Mouse (Mus musculus) forebrain, postnatal 0 days (tissue): ENCODE data around the gene Trap1. TPM values are rescaled to one million over a fixed set of nuclear protein-coding genes. Genes with fewer than 3 reads are reported as not detected.
"Not testable (repeated sequence)": the region's sequence is repeated elsewhere in the genome, so short reads cannot be mapped to it uniquely, and the experiment has no call there.

ENCODE experiments used
- ATAC-seq: fragments of 200-750 bp; cut with Nextera tagmentation; 2 replicates; pipeline ENCODE4 v1.8.0; 2017; ENCODE audit warnings: mild to moderate bottlenecking, moderate library complexity
- DNase-seq: peaks from one replicate; pipeline ENCODE4 v3.0.0-alpha.2; 2015
- H3K27ac ChIP-seq: fragments of 300-500 bp; sonication (generic); 2 replicates; pipeline ENCODE4 v1.5.1; 2014; ENCODE audit warnings: low read depth, mild to moderate bottlenecking, antibody characterized with exemption, low read length, moderate library complexity, mixed read lengths
- H3K27me3 ChIP-seq: fragments of 300-500 bp; sonication (generic); 2 replicates; pipeline ENCODE4 v1.6.1; 2014; ENCODE audit warnings: mild to moderate bottlenecking, low read length, mixed read lengths; ENCODE audit not compliant: insufficient read depth
- H3K36me3 ChIP-seq: fragments of 300-500 bp; sonication (generic); 2 replicates; pipeline ENCODE4 v1.6.1; 2014; ENCODE audit warnings: mild to moderate bottlenecking, moderate library complexity; ENCODE audit not compliant: insufficient read depth
- H3K4me1 ChIP-seq: fragments of 300-500 bp; sonication (generic); 2 replicates; pipeline ENCODE4 v1.6.1; 2014; ENCODE audit warnings: antibody characterized with exemption; ENCODE audit not compliant: insufficient read depth
- H3K4me2 ChIP-seq: fragments of 300-500 bp; sonication (generic); 2 replicates; pipeline ENCODE4 v1.6.1; 2014; ENCODE audit warnings: low read depth, mild to moderate bottlenecking, moderate library complexity
- H3K4me3 ChIP-seq: fragments of 300-500 bp; sonication (generic); 2 replicates; pipeline ENCODE4 v1.5.1; 2014; ENCODE audit warnings: low read depth, low read length, mixed read lengths
- H3K9ac ChIP-seq: fragments of 300-500 bp; sonication (generic); 2 replicates; pipeline ENCODE4 v1.6.1; 2014; ENCODE audit warnings: mild to moderate bottlenecking
- H3K9me3 ChIP-seq: fragments of 300-500 bp; sonication (generic); 2 replicates; pipeline ENCODE4 v1.6.1; 2016; ENCODE audit warnings: low read length
- CTCF ChIP-seq: sonication (generic); IDR thresholded peaks from 2 replicates; pipeline ENCODE4 v1.5.1; 2016; ENCODE audit warnings: antibody characterized with exemption, control low read depth, low read depth
- WGBS: fragments of 180-500 bp; shearing (Covaris S2); extraction: QIAGEN DNeasy Blood & Tissue Kit; methylation state at CpG from one replicate; pipeline ENCODE4 v1.1.7; 2014; 5-methylcytosine and 5-hydroxymethylcytosine counted together
- polyA plus RNA-seq: library from polyadenylated mRNA; unstranded; fragments of >200 nt; fragmentation: Nextera tagmentation; extraction: Ambion mirVana; gene quantifications from 2 replicates; pipeline ENCODE4 v1.2.1, GENCODE M21; 2015
- total RNA-seq: library from RNA; depleted of rRNA; stranded (reverse); fragments of >200 nt; gene quantifications from 2 replicates; pipeline ENCODE4 v1.2.3, GENCODE M21; 2014

Trap1 gene
- total and polyA plus RNA-seq, 2 experiments from 2014 or later, result 41.7 to 43.5 TPM

DNA sequence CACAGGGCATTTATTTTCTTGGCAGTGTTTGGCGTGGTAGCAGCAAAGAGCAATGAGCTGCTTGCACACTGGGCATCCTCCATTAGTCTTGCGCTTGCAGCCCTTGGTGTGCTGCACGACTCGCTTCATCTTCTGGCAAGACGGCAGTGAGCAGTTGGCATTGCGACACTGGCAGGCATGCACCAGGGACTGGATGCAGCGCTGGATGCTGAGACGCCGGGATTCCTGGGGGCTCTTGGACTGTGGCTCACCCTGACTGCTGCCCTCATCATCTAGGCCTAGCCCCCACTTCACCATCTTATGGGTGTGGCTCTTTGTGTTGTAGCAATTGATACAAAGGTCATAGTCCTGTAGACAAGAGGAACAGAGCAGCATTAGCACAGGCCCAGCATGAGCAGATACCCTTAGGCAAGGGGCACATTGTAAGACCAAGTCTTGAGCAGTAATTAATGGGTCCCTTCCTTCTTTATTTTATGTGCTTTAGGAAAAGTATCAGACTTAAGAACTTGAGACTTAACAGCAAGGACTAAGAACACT is 8.3 kb upstream of the Trap1 start:
- ATAC-seq (no peak), DNase-seq (no peak)
- Histone ChIP-seq H3K4me2 (no peak overlapping the region), H3K9ac (no peak overlapping the region), H3K4me3 (no peak overlapping the region), H3K36me3 (peaks cover 77% of the 10 kb centered on the region), H3K27me3 (no peaks in the 10 kb centered on the region), H3K27ac (no peak overlapping the region), H3K4me1 (no peaks in the 10 kb centered on the region), H3K9me3 (no peaks in the 10 kb centered on the region)
- 91% methylated on average over 9 of the region's 9 CpGs for WGBS
- TF ChIP-seq CTCF, result no peak

DNA sequence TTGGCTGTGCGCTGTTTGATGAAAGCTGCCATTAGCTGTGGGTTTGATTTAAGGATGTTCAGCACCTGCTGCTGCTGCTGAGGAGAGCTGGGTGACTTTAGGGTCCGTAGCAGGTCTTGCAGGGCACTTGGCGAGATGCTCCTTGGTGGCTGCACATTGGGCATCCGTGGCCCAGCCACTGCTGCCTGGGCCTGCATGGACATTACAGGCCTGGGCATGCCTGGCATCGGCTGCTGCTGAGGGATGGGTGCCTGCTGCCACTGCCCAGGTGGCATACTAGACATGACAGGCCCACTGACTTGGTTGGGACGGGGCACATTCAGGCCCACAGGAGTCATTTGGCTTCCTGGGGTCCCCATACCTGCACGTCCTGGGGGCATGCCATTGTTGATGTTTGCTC is 7.4 kb upstream of the Trap1 start:
- ATAC-seq, result 0 out of 2 replicates have a peak, but pooled peaks have one; percentile 15

DNA sequence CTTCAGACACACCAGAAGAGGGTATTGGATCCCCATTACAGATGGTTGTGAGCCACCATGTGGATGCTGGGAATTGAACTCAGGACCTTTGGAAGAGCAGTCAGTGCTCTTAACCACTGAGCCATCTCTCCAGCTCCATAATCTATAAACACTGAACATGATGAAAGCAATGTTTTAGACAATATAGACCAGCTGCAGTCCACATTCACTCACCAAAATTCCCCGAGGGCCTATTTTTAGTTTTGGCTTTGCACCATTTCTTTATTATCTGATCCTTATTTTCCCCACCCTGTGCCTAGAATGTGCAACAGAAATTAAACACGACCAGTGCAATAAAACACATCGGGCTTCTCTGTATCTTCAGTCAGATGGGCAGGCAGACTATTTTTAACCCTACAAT is 2.8 kb upstream of the Trap1 start:
- H3K27me3 ChIP-seq, ATAC-seq, H3K9me3 ChIP-seq, H3K27ac ChIP-seq, H3K4me3 ChIP-seq, H3K9ac ChIP-seq, H3K4me2 ChIP-seq, H3K4me1 ChIP-seq, DNase-seq: not testable (repeated sequence)
- H3K36me3 ChIP-seq, result peaks cover 23% of the 10 kb centered on the region
- WGBS, result 81% methylated on average over 3 of the region's 3 CpGs

More for the DNA sequence above, 7.4 kb upstream of the Trap1 start:
- Histone ChIP-seq H3K4me1 (no peaks in the 10 kb centered on the region), H3K4me3 (no peak overlapping the region), H3K36me3 (peaks cover 68% of the 10 kb centered on the region), H3K27ac (no peak overlapping the region), H3K9me3 (no peaks in the 10 kb centered on the region), H3K4me2 (no peak overlapping the region), H3K9ac (no peak overlapping the region), H3K27me3 (no peaks in the 10 kb centered on the region)
- 93% methylated on average over 7 of the region's 7 CpGs for WGBS
- no peak for DNase-seq
- no peak for TF ChIP-seq CTCF

DNA sequence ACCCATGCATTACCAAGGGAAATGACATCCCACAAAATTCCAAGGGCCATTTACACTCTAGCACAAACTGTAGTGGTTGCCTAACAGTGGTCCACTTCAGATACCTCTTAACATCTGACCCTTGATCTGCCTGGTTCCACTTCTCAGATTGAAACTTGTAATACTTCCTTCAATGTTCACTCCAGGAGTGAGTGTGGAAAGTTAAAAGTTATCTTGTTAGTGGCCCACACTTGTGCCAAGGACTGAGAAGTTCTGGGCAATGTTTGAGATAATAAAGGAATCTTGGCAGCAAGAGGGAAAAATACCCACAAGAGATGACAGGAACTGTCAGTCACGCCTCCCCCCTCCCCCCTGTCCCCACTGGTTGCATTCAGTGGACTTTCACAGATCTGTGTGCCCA is 2.0 kb upstream of the Trap1 start:
- H3K9me3 ChIP-seq, result no peaks in the 10 kb centered on the region
- peaks cover 6% of the 10 kb centered on the region; the same call in 1 of the 2 replicates for H3K4me1 ChIP-seq
- H3K27me3 ChIP-seq, result no peaks in the 10 kb centered on the region
- peaks cover 16% of the 10 kb centered on the region for H3K36me3 ChIP-seq
- no peak for TF ChIP-seq CTCF
- H3K4me3 ChIP-seq, result no peak overlapping the region
- no peak overlapping the region for H3K27ac ChIP-seq
- ATAC-seq (no peak), DNase-seq (no peak)
- WGBS, result 70% methylated on average over 1 of the region's 1 CpGs
- no peak overlapping the region for H3K9ac ChIP-seq
- no peak overlapping the region for H3K4me2 ChIP-seq

DNA sequence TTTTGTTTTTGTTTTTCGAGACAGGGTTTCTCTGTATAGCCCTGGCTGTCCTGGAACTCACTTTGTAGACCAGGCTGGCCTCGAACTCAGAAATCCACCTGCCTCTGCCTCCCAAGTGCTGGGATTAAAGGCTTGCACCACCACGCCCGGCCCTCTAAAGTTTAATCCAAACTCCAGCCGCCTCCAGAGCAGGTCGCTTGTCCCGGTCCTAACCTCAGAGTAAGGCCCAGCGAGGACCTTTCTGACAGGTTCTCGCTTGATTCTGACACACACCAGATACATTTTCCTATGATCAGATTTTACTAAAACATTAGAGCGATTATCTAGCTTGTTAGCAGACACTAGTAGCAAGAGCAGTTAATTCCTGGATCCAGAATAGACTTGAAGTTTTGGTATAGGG is 675 bp upstream of the Trap1 start:
- not testable (repeated sequence) for ATAC-seq, H3K36me3 ChIP-seq, H3K27ac ChIP-seq, H3K27me3 ChIP-seq, H3K4me1 ChIP-seq, H3K9me3 ChIP-seq, DNase-seq
- 75% methylated on average over 10 of the region's 10 CpGs for whole genome bisulfite sequencing
- Histone ChIP-seq H3K4me3 (peak overlapping the region; percentile 82; the same call in 1 of the 2 replicates), H3K9ac (peak overlapping the region; percentile 83; the same call in 1 of the 2 replicates), H3K4me2 (peak overlapping the region; percentile 75)

DNA sequence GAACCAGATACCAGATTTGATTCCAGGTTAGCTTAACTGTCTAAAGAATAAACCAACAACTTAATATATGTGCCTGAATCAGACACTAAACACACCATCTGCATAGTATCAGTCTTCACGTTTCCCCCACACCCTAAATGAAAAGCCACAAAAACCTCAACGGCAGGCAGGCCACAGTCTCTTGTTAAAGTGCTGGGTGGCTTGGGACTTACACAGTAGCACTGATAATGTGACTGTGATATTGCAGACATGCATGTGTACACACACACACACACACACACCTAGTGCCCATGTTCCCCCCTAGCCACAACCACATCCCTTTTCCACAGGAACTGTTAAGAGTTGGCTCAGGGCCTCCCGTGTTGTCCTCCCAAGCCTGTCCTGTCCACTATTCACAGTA is 2.8 kb downstream of the Trap1 start:
- no peak overlapping the region for H3K4me3 ChIP-seq
- DNase-seq (no peak), ATAC-seq (no peak)
- peaks cover 6% of the 10 kb centered on the region; the same call in 1 of the 2 replicates for H3K4me1 ChIP-seq
- no peaks in the 10 kb centered on the region for H3K9me3 ChIP-seq
- no peak overlapping the region for H3K4me2 ChIP-seq
- H3K27me3 ChIP-seq, result no peaks in the 10 kb centered on the region
- TF ChIP-seq CTCF, result no peak
- 68% methylated on average over 3 of the region's 3 CpGs for WGBS
- no peaks in the 10 kb centered on the region for H3K36me3 ChIP-seq
- no peak overlapping the region for H3K27ac ChIP-seq
- H3K9ac ChIP-seq, result no peak overlapping the region

DNA sequence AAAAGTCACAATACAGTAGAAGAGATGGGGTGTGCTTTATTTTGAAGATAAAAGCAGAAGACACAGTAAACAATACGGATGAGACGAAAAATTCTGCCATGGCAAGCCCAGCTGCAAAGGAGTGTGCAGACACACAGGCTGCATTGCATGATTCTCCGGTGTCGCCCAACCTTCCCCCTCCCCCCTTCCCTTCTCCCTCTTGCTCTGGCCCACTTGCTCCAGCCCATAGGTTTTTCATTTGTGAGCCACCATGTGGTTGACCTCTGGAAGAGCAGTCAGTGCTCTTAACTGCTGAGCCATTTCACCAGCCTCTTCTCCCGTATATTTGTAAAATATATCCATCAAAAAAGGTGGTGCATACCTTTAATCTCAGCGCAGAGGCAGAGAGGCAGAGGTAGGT is 3.3 kb downstream of the Trap1 start:
- Histone ChIP-seq H3K27me3 (no peaks in the 10 kb centered on the region), H3K27ac (no peak overlapping the region), H3K4me3 (no peak overlapping the region), H3K36me3 (no peaks in the 10 kb centered on the region), H3K4me1 (peaks cover 6% of the 10 kb centered on the region; the same call in 1 of the 2 replicates), H3K4me2 (no peak overlapping the region), H3K9me3 (no peaks in the 10 kb centered on the region), H3K9ac (no peak overlapping the region)
- no peak for ATAC-seq
- no peak for DNase-seq
- TF ChIP-seq CTCF, result 0 out of 2 replicates have a peak, but pooled peaks have one; percentile 16
- 79% methylated on average over 6 of the region's 6 CpGs for WGBS
